Comparison of ENCODE assay signal across 8 mouse cellular contexts in the genomic region with DNA sequence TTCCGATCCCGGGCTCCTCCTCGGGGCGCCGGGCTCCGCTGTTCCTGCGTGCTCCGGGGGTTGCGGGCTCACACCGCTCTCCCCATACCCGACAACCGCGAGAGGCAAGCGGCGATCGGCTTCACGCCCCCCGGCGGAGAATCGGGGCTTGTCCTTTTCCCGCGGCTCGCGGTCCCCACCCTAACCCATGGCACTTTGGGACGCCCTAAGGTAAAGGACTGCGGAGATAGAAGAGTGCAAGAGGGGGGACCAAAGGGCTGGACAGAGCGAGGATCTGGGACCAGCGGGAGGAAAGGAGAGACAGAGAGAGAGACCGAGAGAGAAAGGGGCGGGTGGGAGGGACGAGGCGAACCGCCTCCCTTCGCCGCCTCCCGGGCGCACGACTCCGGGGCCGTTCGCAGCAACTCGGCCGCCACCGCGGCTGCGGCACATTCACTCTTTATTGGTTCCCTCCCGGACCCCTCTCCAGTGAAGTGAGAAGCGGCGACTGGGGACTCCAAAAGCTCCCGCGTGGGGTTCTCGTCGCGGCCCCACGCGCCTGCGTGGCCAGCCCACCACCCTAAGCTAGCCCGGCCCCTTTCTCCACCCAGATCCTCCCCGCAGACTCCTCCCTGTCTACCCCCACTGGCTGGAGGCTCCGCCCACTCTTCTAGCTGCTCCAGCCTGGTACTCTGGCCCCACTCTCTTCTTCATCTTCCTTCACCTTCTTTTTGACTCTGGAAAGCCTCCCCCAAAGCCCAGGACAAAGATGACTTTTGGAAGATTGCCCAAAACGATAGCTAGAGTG. TPM values are rescaled to one million over a fixed set of nuclear protein-coding genes. Genes with fewer than 3 reads are reported as not detected.
DNase-seq lines count a peak whose midpoint lies in the region; ATAC-seq lines count a peak whose summit lies in the region.

A gene (minus strand): TSS at position 544 of the 787 bp plus-strand sequence.

- no peaks in the 10 kb centered on the region for H3K27me3 ChIP-seq in embryonic facial prominence, embryonic 15.5 days
- H3K27me3 ChIP-seq in heart, embryonic 10.5 days (ENCODE audit: insufficient read depth, poor library complexity, severe bottlenecking): no peaks in the 10 kb centered on the region
- H3K27me3 ChIP-seq in kidney, embryonic 14.5 days (ENCODE audit: control insufficient read depth, insufficient read depth, low read length): no peaks in the 10 kb centered on the region
- H3K27me3 ChIP-seq in limb, embryonic 15.5 days: no peaks in the 10 kb centered on the region
- no peaks in the 10 kb centered on the region for H3K27me3 ChIP-seq in midbrain, embryonic 16.5 days (ENCODE audit: control insufficient read depth, insufficient read depth, low read depth, low read length)

- WGBS in embryonic facial prominence, embryonic 15.5 days: under 1% methylated on average over 50 of the region's 61 CpGs
- WGBS in heart, embryonic 10.5 days: under 1% methylated on average over 61 of the region's 61 CpGs
- under 1% methylated on average over 60 of the region's 61 CpGs for WGBS in kidney, embryonic 14.5 days
- WGBS in limb, embryonic 15.5 days: under 1% methylated on average over 48 of the region's 61 CpGs
- WGBS in midbrain, embryonic 16.5 days: under 1% methylated on average over 54 of the region's 61 CpGs

- peak within 1 kb of the TSS; percentile 82 for H3K4me2 ChIP-seq in embryonic facial prominence, embryonic 15.5 days (replicated peaks)
- peak within 1 kb of the TSS; percentile 85 for H3K4me2 ChIP-seq in kidney, embryonic 14.5 days (replicated peaks; ENCODE audit: low read depth, low read length)
- peak within 1 kb of the TSS; percentile 91 for H3K4me2 ChIP-seq in limb, embryonic 15.5 days
- H3K4me2 ChIP-seq in midbrain, embryonic 16.5 days (ENCODE audit: low read length): peak within 1 kb of the TSS; percentile 58

- ATAC-seq in embryonic facial prominence, embryonic 15.5 days (ENCODE audit: insufficient number of reproducible peaks, low FRiP score, low TSS enrichment, low read depth): peak; percentile 96
- ATAC-seq in kidney, embryonic 14.5 days (ENCODE audit: low FRiP score, low TSS enrichment): peak; percentile 94
- peak; percentile 97 for ATAC-seq in limb, embryonic 15.5 days (ENCODE audit: insufficient number of reproducible peaks, low FRiP score, low TSS enrichment, low read depth)
- ATAC-seq in midbrain, embryonic 16.5 days: peak; percentile 97

- peak within 1 kb of the TSS; percentile 64 for H3K9ac ChIP-seq in embryonic facial prominence, embryonic 15.5 days
- H3K9ac ChIP-seq in kidney, embryonic 14.5 days (ENCODE audit: low read depth, low read length): peak within 1 kb of the TSS; percentile 74
- H3K9ac ChIP-seq in limb, embryonic 15.5 days: peak within 1 kb of the TSS; percentile 69
- peak within 1 kb of the TSS; percentile 85 for H3K9ac ChIP-seq in midbrain, embryonic 16.5 days (ENCODE audit: low read depth, low read length)

- H3K9me3 ChIP-seq in embryonic facial prominence, embryonic 15.5 days (replicated peaks): no peaks in the 10 kb centered on the region
- H3K9me3 ChIP-seq in heart, embryonic 10.5 days: no peaks in the 10 kb centered on the region
- no peaks in the 10 kb centered on the region for H3K9me3 ChIP-seq in kidney, embryonic 14.5 days (ENCODE audit: control insufficient read depth, low read length)
- no peaks in the 10 kb centered on the region for H3K9me3 ChIP-seq in limb, embryonic 15.5 days
- no peaks in the 10 kb centered on the region for H3K9me3 ChIP-seq in midbrain, embryonic 16.5 days (replicated peaks; ENCODE audit: control insufficient read depth, low read length, poor library complexity, severe bottlenecking)

- H3K27ac ChIP-seq in embryonic facial prominence, embryonic 15.5 days (replicated peaks): peak within 1 kb of the TSS; percentile 93
- peak within 1 kb of the TSS; percentile 89 for H3K27ac ChIP-seq in heart, embryonic 10.5 days
- peak within 1 kb of the TSS; percentile 85 for H3K27ac ChIP-seq in kidney, embryonic 14.5 days (ENCODE audit: low read depth, low read length)
- peak within 1 kb of the TSS; percentile 91 for H3K27ac ChIP-seq in limb, embryonic 15.5 days
- H3K27ac ChIP-seq in midbrain, embryonic 16.5 days (ENCODE audit: low read length): peak within 1 kb of the TSS; percentile 94

- peaks cover 30% of the 10 kb centered on the region for H3K4me1 ChIP-seq in embryonic facial prominence, embryonic 15.5 days
- H3K4me1 ChIP-seq in heart, embryonic 10.5 days: peaks cover 12% of the 10 kb centered on the region; the same call in 1 of the 2 replicates
- peaks cover 21% of the 10 kb centered on the region for H3K4me1 ChIP-seq in kidney, embryonic 14.5 days (ENCODE audit: control insufficient read depth, insufficient read depth, low read length)
- peaks cover 35% of the 10 kb centered on the region; the same call in 1 of the 2 replicates for H3K4me1 ChIP-seq in limb, embryonic 15.5 days
- peaks cover 29% of the 10 kb centered on the region for H3K4me1 ChIP-seq in midbrain, embryonic 16.5 days (ENCODE audit: control insufficient read depth, insufficient read depth, low read length)

- no peaks in the 10 kb centered on the region for H3K36me3 ChIP-seq in embryonic facial prominence, embryonic 15.5 days
- H3K36me3 ChIP-seq in heart, embryonic 10.5 days: no peaks in the 10 kb centered on the region
- no peaks in the 10 kb centered on the region for H3K36me3 ChIP-seq in kidney, embryonic 14.5 days (ENCODE audit: control insufficient read depth, insufficient read depth, low read length)
- no peaks in the 10 kb centered on the region for H3K36me3 ChIP-seq in limb, embryonic 15.5 days
- H3K36me3 ChIP-seq in midbrain, embryonic 16.5 days (ENCODE audit: control insufficient read depth, insufficient read depth, low read length): no peaks in the 10 kb centered on the region

- DNase-seq in layer of hippocampus, adult 11-12 months (ENCODE audit: low spot score): peak; percentile 84
- no peak for DNase-seq in layer of hippocampus, adult 9-10 months (ENCODE audit: low spot score)
- peak; percentile 93 for DNase-seq in heart, embryonic 10.5 days (ENCODE audit: low spot score)
- peak; percentile 8 to 17 for DNase-seq in spleen, postnatal 14 days (ENCODE audit: low spot score in 2 of 2)

- H3K4me3 ChIP-seq in embryonic facial prominence, embryonic 15.5 days (replicated peaks): peak within 1 kb of the TSS; percentile 82
- peak within 1 kb of the TSS; percentile 83 for H3K4me3 ChIP-seq in heart, embryonic 10.5 days
- H3K4me3 ChIP-seq in kidney, embryonic 14.5 days (ENCODE audit: low read length): peak within 1 kb of the TSS; percentile 83
- peak within 1 kb of the TSS; percentile 76 for H3K4me3 ChIP-seq in limb, embryonic 15.5 days
- peak within 1 kb of the TSS; percentile 84 for H3K4me3 ChIP-seq in midbrain, embryonic 16.5 days (ENCODE audit: low read depth, low read length)

RNA-seq across cellular contexts. Expression of the gene that starts here (rescaled TPM):
- polyA plus RNA-seq in embryonic facial prominence, embryonic 15.5 days (2015; fragmentation: Nextera tagmentation; extraction: Ambion mirVana): 15.2 and 15.5 TPM in 2 replicates
- 4.1 and 6.9 TPM in 2 replicates for polyA plus RNA-seq in heart, embryonic 10.5 days (2016; fragmentation: Nextera tagmentation; extraction: Ambion mirVana)
- 9.6 and 10.6 TPM in 2 replicates for polyA plus RNA-seq in kidney, embryonic 14.5 days (2014; fragmentation: Nextera tagmentation; extraction: Ambion mirVana)
- 19.0 and 22.0 TPM in 2 replicates for polyA plus RNA-seq in limb, embryonic 15.5 days (2015; fragmentation: Nextera tagmentation; extraction: Ambion mirVana)
- polyA plus RNA-seq in midbrain, embryonic 16.5 days (2015; fragmentation: Nextera tagmentation; extraction: Ambion mirVana): 6.4 and 8.2 TPM in 2 replicates
